Mouse (Mus musculus) midbrain, embryonic 11.5 days (tissue): ENCODE data around the gene Hnrnpab. TPM values are rescaled to one million over a fixed set of nuclear protein-coding genes. Genes with fewer than 3 reads are reported as not detected.

Source experiments
- ATAC-seq: fragments of 200-750 bp; cut with Nextera tagmentation; 2 replicates; pipeline ENCODE4 v1.8.0; 2017; ENCODE audit warnings: moderate TSS enrichment, moderate library complexity; ENCODE audit not compliant: low FRiP score
- DNase-seq: peaks from one replicate; pipeline ENCODE4 v3.0.0; 2015; ENCODE audit warnings: low spot score; ENCODE audit errors: missing footprints
- H3K27ac ChIP-seq: fragments of 300-500 bp; sonication (generic); 2 replicates; pipeline ENCODE4 v1.5.1; 2014; ENCODE audit warnings: low read depth, low read length
- H3K27me3 ChIP-seq: fragments of 300-500 bp; sonication (generic); 2 replicates; pipeline ENCODE4 v1.6.1; 2014; ENCODE audit warnings: mild to moderate bottlenecking, low read length, moderate library complexity, mixed read lengths; ENCODE audit not compliant: control insufficient read depth, insufficient read depth
- H3K36me3 ChIP-seq: fragments of 300-500 bp; sonication (generic); 2 replicates; pipeline ENCODE4 v1.6.1; 2014; ENCODE audit warnings: mild to moderate bottlenecking, low read length, moderate library complexity, mixed read lengths; ENCODE audit not compliant: control insufficient read depth, insufficient read depth
- H3K4me1 ChIP-seq: fragments of 300-500 bp; sonication (generic); 2 replicates; pipeline ENCODE4 v1.6.1; 2014; ENCODE audit warnings: low read length; ENCODE audit not compliant: control insufficient read depth, insufficient read depth
- H3K4me2 ChIP-seq: fragments of 300-500 bp; sonication (generic); 2 replicates; pipeline ENCODE4 v1.6.1; 2014; ENCODE audit warnings: mild to moderate bottlenecking, moderate library complexity
- H3K4me3 ChIP-seq: fragments of 300-500 bp; sonication (generic); 2 replicates; pipeline ENCODE4 v1.5.1; 2014; ENCODE audit warnings: low read depth, low read length
- H3K9ac ChIP-seq: fragments of 300-500 bp; sonication (generic); 2 replicates; pipeline ENCODE4 v1.6.1; 2014; ENCODE audit warnings: low read length
- H3K9me3 ChIP-seq: fragments of 300-500 bp; sonication (generic); 2 replicates; pipeline ENCODE4 v1.6.1; 2016; ENCODE audit warnings: low read length; ENCODE audit not compliant: control insufficient read depth
- WGBS: fragments of 180-500 bp; shearing (Covaris S2); extraction: QIAGEN DNeasy Blood & Tissue Kit; methylation state at CpG from one replicate; pipeline ENCODE4 v1.1.7; 2014; 5-methylcytosine and 5-hydroxymethylcytosine counted together
- polyA plus RNA-seq: library from polyadenylated mRNA; unstranded; fragments of >200 nt; fragmentation: Nextera tagmentation; extraction: Ambion mirVana; gene quantifications from 2 replicates; pipeline ENCODE4 v1.2.1, GENCODE M21; 2014

The Hnrnpab gene
- polyA plus RNA-seq, 1 experiment from 2014 or later = 844 TPM

DNA sequence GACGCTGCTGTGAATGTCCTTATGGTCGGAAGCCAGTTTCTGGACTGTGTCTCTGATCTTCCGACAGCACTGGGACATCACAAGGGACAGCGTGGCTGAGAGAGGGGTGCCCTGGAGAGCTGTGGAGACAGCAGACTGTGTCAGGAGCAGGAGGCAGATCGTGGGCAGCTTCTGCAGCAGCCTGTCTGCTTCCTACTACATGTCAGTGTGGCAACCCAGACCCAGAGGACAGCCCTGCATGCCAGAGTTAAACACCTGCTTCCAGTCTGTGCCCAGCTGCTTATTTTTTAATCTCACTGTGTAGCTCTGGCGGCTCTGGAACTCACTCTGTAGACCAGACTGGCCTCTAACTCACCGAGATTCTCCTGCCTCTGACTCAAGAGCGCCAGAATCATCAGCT, 21.3 kb upstream of the Hnrnpab start:
- Histone ChIP-seq H3K27ac (no peak overlapping the region), H3K27me3 (no peaks in the 10 kb centered on the region), H3K4me3 (no peak overlapping the region), H3K9ac (no peak overlapping the region), H3K36me3 (peaks cover 19% of the 10 kb centered on the region), H3K9me3 (no peaks in the 10 kb centered on the region), H3K4me1 (no peaks in the 10 kb centered on the region), H3K4me2 (no peak overlapping the region)
- WGBS = 91% methylated on average over 8 of the region's 8 CpGs
- ATAC-seq (no peak), DNase-seq (no peak)

DNA sequence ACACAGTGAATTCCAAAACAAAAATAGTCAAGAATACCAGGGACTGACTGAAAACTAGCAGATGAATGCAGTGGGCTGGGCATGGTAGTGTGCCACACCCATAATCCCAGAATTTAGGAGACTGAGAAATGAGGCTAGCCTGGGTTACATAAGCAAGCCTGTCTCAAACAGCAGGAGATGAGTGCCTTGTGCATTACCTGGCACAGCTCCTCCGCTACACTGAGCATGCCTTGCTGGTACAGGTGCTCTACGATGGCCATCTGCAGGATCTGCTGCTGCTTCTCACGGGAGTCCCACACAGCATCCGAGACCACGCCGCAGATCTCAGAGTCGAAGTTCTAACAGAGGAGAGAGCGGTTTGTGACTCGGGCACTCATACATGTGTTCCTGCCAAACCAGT, 20.8 kb upstream of the Hnrnpab start:
- Histone ChIP-seq H3K36me3 (peaks cover 23% of the 10 kb centered on the region), H3K27me3 (no peaks in the 10 kb centered on the region), H3K4me1 (no peaks in the 10 kb centered on the region), H3K4me3 (no peak overlapping the region), H3K4me2 (no peak overlapping the region), H3K27ac (no peak overlapping the region), H3K9me3 (no peaks in the 10 kb centered on the region), H3K9ac (no peak overlapping the region)
- 98% methylated on average over 9 of the region's 9 CpGs for WGBS
- DNase-seq = no peak
- ATAC-seq = no peak

DNA sequence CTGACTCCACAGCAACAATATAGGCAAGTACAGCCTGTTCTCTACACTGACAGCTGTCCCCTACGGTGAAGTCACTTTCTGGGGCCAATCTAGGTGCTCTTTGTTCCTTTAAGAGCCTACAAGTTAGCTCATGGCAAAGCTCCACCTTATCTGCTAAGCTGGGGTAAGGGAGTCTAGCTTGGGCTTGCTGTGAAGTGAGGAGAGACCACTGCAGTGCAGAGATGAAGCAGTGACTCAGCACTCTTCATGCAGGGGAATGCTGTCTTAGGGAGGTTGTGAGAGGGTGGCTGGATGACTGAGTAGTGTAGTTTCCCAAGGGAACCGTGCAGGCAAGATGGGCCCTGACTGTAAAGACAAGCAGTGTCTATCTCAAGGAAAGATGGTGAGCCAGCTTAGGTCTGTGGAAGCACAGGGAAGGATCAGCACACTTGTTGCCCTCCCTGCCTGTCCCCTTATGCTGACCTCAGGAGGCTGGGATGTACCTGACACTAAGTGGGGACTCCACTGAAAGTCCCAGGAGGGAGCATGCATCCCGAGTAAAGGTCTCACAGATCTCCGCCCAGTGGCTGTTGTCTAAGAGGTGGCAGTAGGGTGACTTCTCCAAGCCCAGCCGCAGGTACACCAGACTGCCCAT, 18.7 kb upstream of the Hnrnpab start:
- DNase-seq (no peak), ATAC-seq (no peak)
- Histone ChIP-seq H3K4me3 (no peak overlapping the region), H3K4me1 (peaks cover 5% of the 10 kb centered on the region), H3K27me3 (no peaks in the 10 kb centered on the region), H3K9me3 (no peaks in the 10 kb centered on the region), H3K9ac (no peak overlapping the region), H3K27ac (no peak overlapping the region), H3K4me2 (no peak overlapping the region), H3K36me3 (peaks cover 28% of the 10 kb centered on the region)
- 82% methylated on average over 5 of the region's 5 CpGs for WGBS

DNA sequence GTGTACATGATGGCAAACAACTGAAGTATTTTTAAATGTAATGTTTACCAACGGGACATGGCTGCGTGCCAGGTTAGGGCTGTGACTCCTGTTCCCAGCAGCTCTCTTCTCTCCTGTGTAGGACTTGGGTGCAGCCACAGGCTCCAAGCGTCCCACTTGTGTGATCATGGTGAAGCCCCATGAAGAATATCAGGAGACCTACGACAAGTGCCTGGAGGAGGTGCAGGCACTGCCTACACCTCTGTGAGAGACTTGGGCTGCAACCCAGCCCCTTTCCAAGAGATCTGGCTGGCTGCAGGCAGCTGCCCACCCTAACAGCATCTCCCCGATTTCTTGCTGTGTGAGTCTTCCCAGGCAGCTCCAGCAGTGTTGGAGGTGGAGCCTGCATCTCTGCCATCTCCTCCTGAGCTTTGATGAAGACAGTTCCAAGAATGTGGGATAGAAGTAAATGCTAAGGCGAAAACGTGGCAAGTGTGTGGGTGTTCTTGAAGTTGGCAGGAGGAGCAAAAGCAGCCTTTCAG, 16.4 kb upstream of the Hnrnpab start:
- H3K27me3 ChIP-seq = no peaks in the 10 kb centered on the region
- H3K27ac ChIP-seq = no peak overlapping the region
- DNase-seq (no peak), ATAC-seq (no peak)
- no peak overlapping the region for H3K4me2 ChIP-seq
- no peak overlapping the region for H3K4me3 ChIP-seq
- no peak overlapping the region for H3K9ac ChIP-seq
- H3K4me1 ChIP-seq = peaks cover 10% of the 10 kb centered on the region
- WGBS = 94% methylated on average over 7 of the region's 7 CpGs
- peaks cover 28% of the 10 kb centered on the region for H3K36me3 ChIP-seq
- no peaks in the 10 kb centered on the region for H3K9me3 ChIP-seq

DNA sequence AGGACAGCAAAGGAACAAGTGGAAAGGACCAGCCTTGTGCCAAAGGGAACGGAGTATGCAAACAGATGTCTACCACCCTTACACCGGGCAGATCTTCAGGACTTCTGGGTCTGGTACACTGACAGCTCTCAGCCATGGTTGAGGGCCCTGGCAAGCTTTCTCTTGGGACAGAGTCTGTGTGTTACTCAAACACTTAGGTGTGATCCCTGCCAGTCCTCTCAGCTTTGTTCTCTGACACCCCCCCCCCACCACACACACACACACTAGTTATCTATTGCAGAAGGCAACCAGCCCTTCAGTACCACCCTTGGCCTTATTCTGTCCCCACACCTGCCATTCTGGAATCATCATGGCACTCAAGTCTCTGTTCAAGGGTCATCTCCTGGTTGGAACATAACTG, 15.1 kb upstream of the Hnrnpab start:
- Histone ChIP-seq H3K9me3 (no peaks in the 10 kb centered on the region), H3K27me3 (no peaks in the 10 kb centered on the region), H3K27ac (no peak overlapping the region), H3K4me1 (peaks cover 10% of the 10 kb centered on the region), H3K4me3 (no peak overlapping the region), H3K9ac (no peak overlapping the region), H3K36me3 (peaks cover 24% of the 10 kb centered on the region), H3K4me2 (no peak overlapping the region)
- WGBS = 92% methylated on average over 2 of the region's 2 CpGs
- DNase-seq = no peak
- no peak for ATAC-seq

DNA sequence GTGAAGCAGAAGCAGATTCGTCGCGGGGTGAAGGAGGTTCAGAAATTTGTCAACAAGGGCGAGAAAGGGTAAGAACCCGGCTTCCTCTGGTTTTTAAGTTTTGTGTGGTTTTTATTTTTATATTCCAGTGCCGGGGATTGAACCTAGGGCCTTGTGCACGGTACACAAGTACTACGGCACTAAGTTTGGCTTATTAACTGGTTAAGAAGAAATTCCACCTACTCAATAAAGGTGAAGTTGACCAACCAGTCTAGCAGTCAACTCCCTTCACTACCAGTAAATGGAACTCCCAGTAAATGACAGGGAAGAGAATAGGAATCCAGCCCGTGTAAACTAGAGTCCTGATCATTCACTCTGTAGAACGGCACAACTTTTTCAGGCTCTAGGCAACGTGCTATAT, 13.4 kb upstream of the Hnrnpab start:
- Histone ChIP-seq H3K27me3 (no peaks in the 10 kb centered on the region), H3K4me1 (peaks cover 16% of the 10 kb centered on the region), H3K27ac (no peak overlapping the region), H3K36me3 (peaks cover 21% of the 10 kb centered on the region), H3K9me3 (no peaks in the 10 kb centered on the region), H3K4me3 (peak overlapping the region; percentile 74), H3K9ac (peak overlapping the region; percentile 80), H3K4me2 (peak overlapping the region; percentile 58)
- ATAC-seq = no peak
- DNase-seq = no peak
- 2% methylated on average over 11 of the region's 11 CpGs for WGBS

DNA sequence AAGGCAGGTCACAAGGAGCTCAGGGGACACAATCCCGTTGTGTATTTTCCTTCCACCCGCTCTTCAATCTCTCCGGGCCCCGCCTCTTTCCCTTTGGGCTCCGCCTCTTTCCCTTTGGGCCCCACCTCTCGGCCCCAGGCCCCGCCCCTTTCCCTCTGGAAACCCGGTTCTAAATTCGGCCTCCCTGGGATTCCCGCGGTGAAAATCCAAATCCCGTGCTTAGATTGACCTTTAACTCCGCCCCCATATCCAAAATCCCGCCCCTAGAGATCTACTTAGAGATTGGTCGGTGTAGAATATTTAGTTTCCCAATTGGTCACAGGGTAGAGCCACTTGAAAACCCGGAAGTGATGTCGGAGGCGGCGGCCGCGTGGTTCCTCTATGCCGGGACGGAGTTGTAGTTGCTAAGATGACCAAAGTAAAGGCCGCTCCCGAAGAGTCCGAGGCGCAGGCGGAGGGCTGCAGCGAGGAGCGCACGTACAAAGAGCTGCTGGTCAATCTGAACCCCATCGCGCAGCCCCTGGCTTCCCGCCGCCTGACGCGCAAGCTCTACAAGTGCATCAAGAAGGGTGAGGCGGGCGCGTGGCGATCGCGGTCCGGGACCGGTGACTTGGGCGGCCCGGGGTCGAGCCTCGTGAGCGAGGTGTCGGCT, 12.9 kb upstream of the Hnrnpab start, which contains the start of gene Nhp2:
TSS of gene Nhp2 (plus strand) at position 327 of the 652 bp plus-strand sequence.
- H3K27ac ChIP-seq = no peak within 1 kb of the TSS
- peaks cover 21% of the 10 kb centered on the region for H3K36me3 ChIP-seq
- H3K4me3 ChIP-seq = peak within 1 kb of the TSS; percentile 74
- H3K9ac ChIP-seq = peak within 1 kb of the TSS; percentile 80
- H3K27me3 ChIP-seq = no peaks in the 10 kb centered on the region
- H3K4me1 ChIP-seq = peaks cover 16% of the 10 kb centered on the region
- peak; percentile 99 for DNase-seq
- ATAC-seq = peak; percentile 95
- H3K9me3 ChIP-seq = no peaks in the 10 kb centered on the region
- WGBS = under 1% methylated on average over 51 of the region's 51 CpGs
- peak within 1 kb of the TSS; percentile 58 for H3K4me2 ChIP-seq

DNA sequence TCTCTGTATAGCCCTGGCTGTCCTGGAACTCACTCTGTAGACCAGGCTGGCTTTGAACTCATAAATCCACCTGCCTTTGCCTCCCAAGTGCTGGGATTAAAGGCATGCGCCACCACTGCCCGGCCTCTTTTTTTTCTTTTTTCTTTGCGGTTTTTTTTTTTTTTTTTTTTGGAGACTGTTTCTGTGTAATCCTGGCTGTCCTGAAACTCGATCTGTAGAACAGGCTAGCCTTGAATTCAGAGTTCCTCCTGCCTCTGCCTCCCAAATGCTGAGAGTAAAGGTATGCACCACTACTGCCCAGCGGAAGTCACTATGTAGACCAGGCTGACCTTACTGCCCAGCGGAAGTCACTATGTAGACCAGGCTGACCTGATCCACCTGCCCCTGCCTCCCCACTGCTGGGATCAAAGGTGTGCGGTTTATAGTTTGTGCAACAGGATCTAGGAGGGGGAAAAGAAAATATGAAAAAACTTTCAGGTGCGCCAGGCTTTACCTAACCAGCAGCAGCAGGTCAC, 12.3 kb upstream of the Hnrnpab start:
- Histone ChIP-seq H3K27me3 (no peaks in the 10 kb centered on the region), H3K9ac (peak overlapping the region; percentile 30; the same call in 1 of the 2 replicates), H3K4me1 (peaks cover 16% of the 10 kb centered on the region), H3K27ac (no peak overlapping the region), H3K9me3 (no peaks in the 10 kb centered on the region), H3K4me2 (peak overlapping the region; percentile 58), H3K4me3 (peak overlapping the region; percentile 74), H3K36me3 (peaks cover 18% of the 10 kb centered on the region)
- 54% methylated on average over 8 of the region's 8 CpGs for WGBS
- ATAC-seq (peak; percentile 60; the same call in 1 of the 2 replicates), DNase-seq (no peak)

DNA sequence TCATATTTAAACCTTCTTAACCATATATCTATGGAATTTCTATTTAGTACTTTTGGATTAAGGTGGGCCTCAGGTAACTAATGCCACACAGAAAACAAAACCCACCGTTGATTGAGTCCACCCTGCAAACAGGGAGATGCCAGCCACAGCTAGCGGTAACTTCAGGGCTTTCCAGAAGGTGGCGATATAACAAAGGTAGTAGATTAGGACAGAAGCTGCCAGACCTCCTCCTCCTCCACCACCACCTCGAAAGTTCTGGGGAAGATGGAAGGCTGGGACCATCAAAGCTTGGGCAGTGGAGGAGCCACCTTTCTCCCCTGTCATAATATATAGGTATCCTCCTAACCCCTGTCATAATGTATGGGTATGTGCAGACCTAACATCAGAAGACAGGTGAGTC, 11.0 kb upstream of the Hnrnpab start:
- 7% methylated on average over 4 of the region's 4 CpGs for whole genome bisulfite sequencing

More for the DNA sequence above, 11.0 kb upstream of the Hnrnpab start:
- H3K9me3 ChIP-seq = no peaks in the 10 kb centered on the region
- no peaks in the 10 kb centered on the region for H3K27me3 ChIP-seq
- H3K4me2 ChIP-seq = no peak overlapping the region
- ATAC-seq (no peak), DNase-seq (peak; percentile 92)
- H3K9ac ChIP-seq = no peak overlapping the region
- peaks cover 7% of the 10 kb centered on the region for H3K36me3 ChIP-seq
- no peak overlapping the region for H3K4me3 ChIP-seq
- peaks cover 16% of the 10 kb centered on the region for H3K4me1 ChIP-seq
- H3K27ac ChIP-seq = no peak overlapping the region
